Mouse (Mus musculus): ENCODE data around the gene Fat3. TPM values are rescaled to one million over a fixed set of nuclear protein-coding genes. Genes with fewer than 3 reads are reported as not detected.

Fat3 gene
- polyA plus RNA-seq, 1 experiment from 2014 or later = 2.3 TPM

DNA sequence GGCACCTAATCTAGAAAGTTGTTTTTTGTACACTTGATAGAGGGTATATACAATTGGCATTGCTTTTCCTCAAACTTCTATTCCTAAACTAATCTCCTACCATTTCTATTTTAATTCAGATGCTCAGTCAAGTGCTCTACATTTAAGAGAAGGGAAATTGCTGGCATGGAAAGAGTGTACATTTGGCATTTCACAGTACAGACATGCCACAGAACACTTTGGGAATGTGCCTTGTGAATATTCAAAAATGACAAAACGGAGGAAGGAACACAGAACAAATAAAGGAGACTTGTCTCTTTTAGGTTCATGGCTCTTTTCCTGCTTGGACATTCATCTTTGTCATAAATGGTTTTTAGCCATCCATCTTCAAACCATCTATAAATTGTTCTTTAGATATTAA lies 498.1 kb downstream of the Fat3 start:
- no peaks in the 10 kb centered on the region for H3K4me1 ChIP-seq (ENCODE audit: control insufficient read depth, insufficient read depth, low read length)
- no peak overlapping the region for H3K27ac ChIP-seq (ENCODE audit: low read depth, low read length)
- H3K27me3 ChIP-seq (ENCODE audit: control insufficient read depth, insufficient read depth, low read length) = no peaks in the 10 kb centered on the region
- H3K4me2 ChIP-seq = no peak overlapping the region
- H3K9ac ChIP-seq (ENCODE audit: low read depth, low read length) = no peak overlapping the region
- WGBS (ENCODE audit: insufficient replicate concordance) = 80% methylated on average over 1 of the region's 1 CpGs
- no peaks in the 10 kb centered on the region for H3K9me3 ChIP-seq (replicated peaks; ENCODE audit: control insufficient read depth, low read length)
- H3K36me3 ChIP-seq (ENCODE audit: control insufficient read depth, insufficient read depth, low read length) = 0 out of 2 replicates have a peak, but pooled peaks cover 2% of the 10 kb centered on the region
- no peak for ATAC-seq (replicated peaks; ENCODE audit: insufficient number of reproducible peaks, low FRiP score, low TSS enrichment)
- H3K4me3 ChIP-seq (ENCODE audit: low read depth, low read length) = no peak overlapping the region

GRCm38 (mm10) chr9:15994762-15995161 lies 506.3 kb downstream of the Fat3 start:
- Histone ChIP-seq H3K27me3 (ENCODE audit: control insufficient read depth, insufficient read depth, low read length) (no peaks in the 10 kb centered on the region), H3K9ac (ENCODE audit: low read depth, low read length) (no peak overlapping the region), H3K4me1 (ENCODE audit: control insufficient read depth, insufficient read depth, low read length) (no peaks in the 10 kb centered on the region), H3K36me3 (ENCODE audit: control insufficient read depth, insufficient read depth, low read length) (0 out of 2 replicates have a peak, but pooled peaks cover 2% of the 10 kb centered on the region), H3K4me2 (no peak overlapping the region), H3K27ac (ENCODE audit: low read depth, low read length) (no peak overlapping the region), H3K4me3 (ENCODE audit: low read depth, low read length) (no peak overlapping the region), H3K9me3 (replicated peaks; ENCODE audit: control insufficient read depth, low read length) (no peaks in the 10 kb centered on the region)
- no peak for ATAC-seq (replicated peaks; ENCODE audit: insufficient number of reproducible peaks, low FRiP score, low TSS enrichment)
- 81% methylated on average over 7 of the region's 7 CpGs for WGBS (ENCODE audit: insufficient replicate concordance)

DNA sequence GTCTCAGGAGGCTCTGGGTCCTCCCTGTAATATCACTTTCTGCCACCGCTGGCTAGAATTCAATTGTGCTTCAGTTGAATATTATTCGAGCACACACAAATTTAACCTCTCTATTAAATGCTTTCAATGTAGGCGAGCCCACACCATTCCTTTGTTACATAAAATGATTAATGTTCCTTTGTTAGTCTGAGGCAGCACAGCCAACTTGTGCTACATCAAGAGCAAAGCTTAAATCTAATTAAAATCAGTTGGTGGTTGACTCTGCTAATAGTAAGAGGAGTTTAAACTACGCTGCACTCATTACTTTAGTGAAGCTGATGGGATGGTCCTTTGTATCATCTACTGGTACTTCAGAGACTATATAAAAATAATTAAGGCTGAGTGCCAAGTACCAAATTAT lies 506.9 kb downstream of the Fat3 start:
- Histone ChIP-seq H3K9ac (ENCODE audit: low read depth, low read length) (no peak overlapping the region), H3K27me3 (ENCODE audit: control insufficient read depth, insufficient read depth, low read length) (no peaks in the 10 kb centered on the region), H3K27ac (ENCODE audit: low read depth, low read length) (no peak overlapping the region), H3K4me1 (ENCODE audit: control insufficient read depth, insufficient read depth, low read length) (no peaks in the 10 kb centered on the region), H3K4me2 (no peak overlapping the region), H3K9me3 (replicated peaks; ENCODE audit: control insufficient read depth, low read length) (no peaks in the 10 kb centered on the region), H3K4me3 (ENCODE audit: low read depth, low read length) (no peak overlapping the region), H3K36me3 (ENCODE audit: control insufficient read depth, insufficient read depth, low read length) (0 out of 2 replicates have a peak, but pooled peaks cover 2% of the 10 kb centered on the region)
- WGBS (ENCODE audit: insufficient replicate concordance) = 77% methylated on average over 4 of the region's 4 CpGs
- ATAC-seq (replicated peaks; ENCODE audit: insufficient number of reproducible peaks, low FRiP score, low TSS enrichment) = no peak

DNA sequence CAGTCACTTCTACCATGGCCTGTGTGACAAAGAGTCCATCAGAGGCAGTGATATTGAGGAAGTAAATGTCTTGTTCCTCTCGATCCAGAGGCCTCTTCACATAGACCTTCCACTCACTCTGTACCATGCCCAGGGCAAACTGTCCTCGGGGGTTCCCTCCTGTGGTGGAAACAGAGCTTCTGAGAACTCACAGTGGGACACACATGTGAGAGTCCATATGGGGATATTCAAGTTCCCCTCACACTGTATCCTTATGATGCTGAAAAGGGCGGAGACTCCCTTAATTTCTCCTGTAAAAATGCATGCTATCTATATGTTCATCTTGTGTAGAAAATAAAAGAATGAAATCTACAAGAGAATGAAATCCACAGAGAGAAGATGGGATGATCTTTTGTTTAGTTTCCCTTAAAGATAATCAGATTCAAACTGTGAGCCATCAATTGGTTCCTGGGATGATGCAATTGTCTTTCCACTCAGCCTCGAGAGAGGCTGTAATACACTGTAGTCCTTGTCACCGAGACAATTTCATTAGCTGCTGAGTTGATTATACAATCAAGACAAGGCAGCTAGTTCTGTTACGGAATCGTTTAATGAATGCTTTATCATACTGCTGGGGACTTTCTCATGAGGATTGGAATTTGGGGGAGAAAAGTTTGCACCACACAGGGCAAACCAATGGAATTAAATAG lies 508.8 kb downstream of the Fat3 start:
- WGBS (ENCODE audit: insufficient replicate concordance) = 70% methylated on average over 7 of the region's 7 CpGs
- no peak overlapping the region for H3K9ac ChIP-seq (ENCODE audit: low read depth, low read length)
- no peak overlapping the region for H3K4me3 ChIP-seq (ENCODE audit: low read depth, low read length)
- no peaks in the 10 kb centered on the region for H3K27me3 ChIP-seq (ENCODE audit: control insufficient read depth, insufficient read depth, low read length)
- H3K36me3 ChIP-seq (ENCODE audit: control insufficient read depth, insufficient read depth, low read length) = no peaks in the 10 kb centered on the region
- H3K4me2 ChIP-seq = no peak overlapping the region
- ATAC-seq (replicated peaks; ENCODE audit: insufficient number of reproducible peaks, low FRiP score, low TSS enrichment) = no peak
- no peaks in the 10 kb centered on the region for H3K4me1 ChIP-seq (ENCODE audit: control insufficient read depth, insufficient read depth, low read length)
- no peaks in the 10 kb centered on the region for H3K9me3 ChIP-seq (replicated peaks; ENCODE audit: control insufficient read depth, low read length)
- no peak overlapping the region for H3K27ac ChIP-seq (ENCODE audit: low read depth, low read length)

DNA sequence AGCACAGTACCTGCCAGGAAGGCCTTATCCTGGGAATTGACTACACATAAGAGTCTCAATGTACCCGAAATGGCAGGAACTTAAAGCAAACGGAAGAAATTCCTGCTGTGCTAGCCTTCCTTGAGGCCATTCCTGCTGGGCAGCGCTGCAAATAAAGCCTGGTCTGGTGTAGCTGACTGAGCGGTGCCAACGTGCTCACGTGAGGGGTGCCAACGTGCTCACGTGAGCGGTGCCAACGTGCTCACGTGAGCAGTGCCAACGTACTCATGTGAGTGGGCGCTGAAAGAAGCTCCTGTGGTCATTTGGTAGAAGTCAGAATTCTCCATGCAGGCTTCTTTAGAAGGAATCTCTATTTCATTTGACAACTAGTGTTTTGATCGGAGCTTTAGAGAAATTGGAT lies 522.8 kb downstream of the Fat3 start:
- no peaks in the 10 kb centered on the region for H3K9me3 ChIP-seq (replicated peaks; ENCODE audit: control insufficient read depth, low read length)
- H3K9ac ChIP-seq (ENCODE audit: low read depth, low read length) = no peak overlapping the region
- H3K27ac ChIP-seq (ENCODE audit: low read depth, low read length) = no peak overlapping the region
- ATAC-seq (replicated peaks; ENCODE audit: insufficient number of reproducible peaks, low FRiP score, low TSS enrichment) = no peak
- H3K4me1 ChIP-seq (ENCODE audit: control insufficient read depth, insufficient read depth, low read length) = no peaks in the 10 kb centered on the region
- H3K4me2 ChIP-seq = no peak overlapping the region
- 81% methylated on average over 14 of the region's 14 CpGs for WGBS (ENCODE audit: insufficient replicate concordance)
- H3K4me3 ChIP-seq (ENCODE audit: low read depth, low read length) = no peak overlapping the region
- H3K27me3 ChIP-seq (ENCODE audit: control insufficient read depth, insufficient read depth, low read length) = no peaks in the 10 kb centered on the region
- H3K36me3 ChIP-seq (ENCODE audit: control insufficient read depth, insufficient read depth, low read length) = no peaks in the 10 kb centered on the region

DNA sequence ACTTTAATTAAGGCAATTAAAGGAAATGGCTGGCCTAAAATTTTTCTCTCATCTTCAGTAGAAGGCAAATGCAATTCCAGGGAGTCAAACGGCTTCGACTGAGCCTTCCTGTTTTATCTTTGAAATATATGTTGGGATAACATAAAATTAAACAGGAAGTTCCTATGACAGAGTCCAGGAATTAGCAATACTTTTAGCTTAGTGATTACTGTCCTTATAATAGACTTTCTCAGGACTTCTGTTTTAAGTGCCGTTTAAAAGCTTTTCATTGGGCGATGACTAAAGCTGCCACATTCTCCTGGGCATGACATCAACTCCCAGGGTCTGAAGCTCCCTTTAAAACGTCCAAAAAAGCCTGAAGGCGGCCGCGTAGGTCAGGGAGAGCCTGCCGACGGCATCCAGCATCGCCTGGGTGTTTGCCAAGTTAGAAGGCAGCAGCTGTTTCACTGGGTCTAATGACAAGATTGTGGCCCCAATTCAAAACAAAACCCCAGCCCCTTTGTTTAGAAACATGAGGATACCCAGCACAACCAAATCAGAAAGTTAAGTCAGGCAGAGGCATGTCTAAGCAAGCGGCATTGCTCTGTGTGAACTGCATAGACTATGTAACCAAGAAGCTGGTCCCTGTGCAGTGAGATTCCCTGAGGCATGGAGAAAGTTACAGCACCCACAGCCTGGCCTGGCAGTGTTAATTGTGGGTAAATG lies 524.0 kb downstream of the Fat3 start:
- Histone ChIP-seq H3K36me3 (ENCODE audit: control insufficient read depth, insufficient read depth, low read length) (no peaks in the 10 kb centered on the region), H3K27ac (ENCODE audit: low read depth, low read length) (no peak overlapping the region), H3K4me1 (ENCODE audit: control insufficient read depth, insufficient read depth, low read length) (no peaks in the 10 kb centered on the region), H3K4me2 (no peak overlapping the region), H3K9me3 (replicated peaks; ENCODE audit: control insufficient read depth, low read length) (no peaks in the 10 kb centered on the region), H3K9ac (ENCODE audit: low read depth, low read length) (no peak overlapping the region), H3K4me3 (ENCODE audit: low read depth, low read length) (no peak overlapping the region), H3K27me3 (ENCODE audit: control insufficient read depth, insufficient read depth, low read length) (no peaks in the 10 kb centered on the region)
- no peak for ATAC-seq (replicated peaks; ENCODE audit: insufficient number of reproducible peaks, low FRiP score, low TSS enrichment)
- 45% methylated on average over 12 of the region's 12 CpGs for WGBS (ENCODE audit: insufficient replicate concordance)

GRCm38 (mm10) chr9:15975999-15976398 lies 525.1 kb downstream of the Fat3 start:
- Histone ChIP-seq H3K4me3 (ENCODE audit: low read depth, low read length) (no peak overlapping the region), H3K4me2 (no peak overlapping the region), H3K9me3 (replicated peaks; ENCODE audit: control insufficient read depth, low read length) (no peaks in the 10 kb centered on the region), H3K9ac (ENCODE audit: low read depth, low read length) (no peak overlapping the region), H3K27ac (ENCODE audit: low read depth, low read length) (no peak overlapping the region), H3K36me3 (ENCODE audit: control insufficient read depth, insufficient read depth, low read length) (no peaks in the 10 kb centered on the region), H3K4me1 (ENCODE audit: control insufficient read depth, insufficient read depth, low read length) (no peaks in the 10 kb centered on the region), H3K27me3 (ENCODE audit: control insufficient read depth, insufficient read depth, low read length) (no peaks in the 10 kb centered on the region)
- 78% methylated on average over 2 of the region's 2 CpGs for WGBS (ENCODE audit: insufficient replicate concordance)
- no peak for ATAC-seq (replicated peaks; ENCODE audit: insufficient number of reproducible peaks, low FRiP score, low TSS enrichment)

DNA sequence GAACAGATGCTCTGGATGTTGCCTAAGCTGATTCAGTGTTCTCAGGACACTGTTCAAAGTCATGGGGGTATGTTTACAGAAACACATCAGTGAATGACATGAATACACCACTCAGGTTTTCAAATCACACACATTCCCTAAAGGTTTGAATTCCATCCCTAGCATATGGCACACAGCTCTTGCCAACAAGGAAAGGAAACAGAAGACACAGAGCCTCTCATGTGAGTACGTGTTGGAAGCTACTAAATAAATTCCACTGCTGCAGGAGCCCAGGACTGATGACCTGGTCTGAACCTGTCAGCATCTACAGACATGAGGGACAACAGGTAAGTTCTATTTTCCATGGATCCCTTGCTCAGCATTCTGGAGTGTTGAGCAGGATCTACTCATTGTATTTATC lies 528.9 kb downstream of the Fat3 start:
- 65% methylated on average over 1 of the region's 1 CpGs for WGBS (ENCODE audit: insufficient replicate concordance)
- Histone ChIP-seq H3K36me3 (ENCODE audit: control insufficient read depth, insufficient read depth, low read length) (no peaks in the 10 kb centered on the region), H3K27me3 (ENCODE audit: control insufficient read depth, insufficient read depth, low read length) (no peaks in the 10 kb centered on the region), H3K9ac (ENCODE audit: low read depth, low read length) (no peak overlapping the region), H3K27ac (ENCODE audit: low read depth, low read length) (no peak overlapping the region), H3K9me3 (replicated peaks; ENCODE audit: control insufficient read depth, low read length) (no peaks in the 10 kb centered on the region), H3K4me3 (ENCODE audit: low read depth, low read length) (no peak overlapping the region), H3K4me1 (ENCODE audit: control insufficient read depth, insufficient read depth, low read length) (no peaks in the 10 kb centered on the region), H3K4me2 (no peak overlapping the region)
- ATAC-seq (replicated peaks; ENCODE audit: insufficient number of reproducible peaks, low FRiP score, low TSS enrichment) = no peak

GRCm38 (mm10) chr9:15971393-15971792 lies 529.7 kb downstream of the Fat3 start:
- H3K9ac ChIP-seq (ENCODE audit: low read depth, low read length) = no peak overlapping the region
- ATAC-seq (replicated peaks; ENCODE audit: insufficient number of reproducible peaks, low FRiP score, low TSS enrichment) = no peak
- H3K4me1 ChIP-seq (ENCODE audit: control insufficient read depth, insufficient read depth, low read length) = no peaks in the 10 kb centered on the region

More at GRCm38 (mm10) chr9:15971393-15971792, 529.7 kb downstream of the Fat3 start:
- Histone ChIP-seq H3K9me3 (replicated peaks; ENCODE audit: control insufficient read depth, low read length) (no peaks in the 10 kb centered on the region), H3K27ac (ENCODE audit: low read depth, low read length) (no peak overlapping the region), H3K4me3 (ENCODE audit: low read depth, low read length) (no peak overlapping the region), H3K36me3 (ENCODE audit: control insufficient read depth, insufficient read depth, low read length) (no peaks in the 10 kb centered on the region), H3K4me2 (no peak overlapping the region), H3K27me3 (ENCODE audit: control insufficient read depth, insufficient read depth, low read length) (no peaks in the 10 kb centered on the region)
